Mouse (Mus musculus) kidney, adult 2 months (tissue): Measurements from ENCODE around the gene Osm.

Experiments used
- CTCF ChIP-seq: fragments of 200-500 bp; conservative IDR thresholded peaks from 2 replicates; pipeline ENCODE4 v1.5.1; 2011; ENCODE audit warnings: low read depth, mild to moderate bottlenecking, control low read depth, low read length, moderate library complexity, mixed read lengths; ENCODE audit not compliant: insufficient read depth, insufficient read length
- POLR2A ChIP-seq: fragments of 200-500 bp; IDR thresholded peaks from one replicate; pipeline ENCODE4 v1.6.1; 2011; ENCODE audit warnings: low read depth, low read length, control low read depth

- no peak for TF ChIP-seq CTCF
- TF ChIP-seq POLR2A: no peak
Observed at GRCm38 (mm10) chr11:4192757-4193156, 43.5 kb upstream of the Osm start.
